Comparison of ENCODE assay signal across 28 mouse cellular contexts in the genomic region with DNA sequence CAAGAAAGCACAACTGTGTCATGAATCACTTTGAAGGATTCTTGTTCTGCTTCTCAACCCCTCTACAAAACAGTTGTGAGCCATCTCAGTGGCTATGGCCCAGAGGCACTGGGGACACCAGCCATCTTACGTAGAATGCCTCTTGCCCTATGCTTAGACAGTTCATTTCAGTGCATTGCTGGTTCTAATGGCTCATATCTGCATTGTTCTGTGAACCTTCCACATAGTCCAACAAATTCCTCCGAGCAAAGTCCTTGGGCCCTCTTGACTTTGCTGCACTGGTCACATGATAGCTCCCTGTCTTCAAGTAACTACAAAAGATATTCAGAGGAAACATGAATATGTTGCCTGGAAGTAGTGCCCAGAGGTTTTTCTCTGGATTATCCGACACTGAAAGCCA. TPM values are rescaled to one million over a fixed set of nuclear protein-coding genes. Genes with fewer than 3 reads are reported as not detected.
"Had no signal": no experiment of that assay in that cellular context is flagged by ENCODE, and none has a peak within 500 bp of the region (broad histone marks: within the 10 kb centered on the region; RNA-seq: fewer than 3 reads in every experiment).

No protein-coding gene starts in this region.

- DNase-seq: gastrocnemius, adult 2 months; gastrocnemius, postnatal 10 days; gastrocnemius, postnatal 25 days; heart, postnatal 10 days; heart, postnatal 4 days; kidney, adult 11 months; kidney, adult 8-10 months; kidney, postnatal 14 days; layer of hippocampus, adult 9-11 months; layer of hippocampus, postnatal 36 days; left cerebral cortex, postnatal 4 days; liver; liver, embryonic 13.5 days had no signal

- H3K9me3 ChIP-seq: heart, embryonic 10.5 days; liver, embryonic 13.5 days; liver, embryonic 15.5 days had no signal

- H3K4me1 ChIP-seq: heart, embryonic 10.5 days; heart, embryonic 12.5 days; hindbrain, embryonic 10.5 days; hindbrain, embryonic 12.5 days; limb, embryonic 12.5 days; liver, embryonic 13.5 days; liver, embryonic 15.5 days had no signal

- H3K4me3 ChIP-seq: gastrocnemius, adult 2 months; heart, embryonic 10.5 days; heart, embryonic 12.5 days; hindbrain, embryonic 10.5 days; hindbrain, embryonic 12.5 days; limb, embryonic 12.5 days; liver, embryonic 13.5 days; liver, embryonic 15.5 days had no signal

- H3K4me2 ChIP-seq: heart, embryonic 12.5 days; hindbrain, embryonic 12.5 days; hindbrain, embryonic 14.5 days; limb, embryonic 12.5 days; liver, embryonic 11.5 days; liver, embryonic 13.5 days; liver, embryonic 15.5 days had no signal

- ATAC-seq: forebrain, embryonic 16.5 days; hindbrain, embryonic 16.5 days; inflammation-experienced regulatory T-cells, adult 6 months had no signal

- H3K9ac ChIP-seq: heart, embryonic 12.5 days; hindbrain, embryonic 12.5 days; hindbrain, embryonic 14.5 days; limb, embryonic 12.5 days; liver, embryonic 13.5 days; liver, embryonic 15.5 days had no signal

- H3K36me3 ChIP-seq: heart, embryonic 10.5 days; heart, embryonic 12.5 days; hindbrain, embryonic 10.5 days; hindbrain, embryonic 12.5 days; limb, embryonic 12.5 days; liver, embryonic 13.5 days; liver, embryonic 15.5 days had no signal

- H3K27ac ChIP-seq: gastrocnemius, adult 2 months; heart, embryonic 10.5 days; hindbrain, embryonic 10.5 days; hindbrain, embryonic 12.5 days; hindbrain, embryonic 14.5 days; kidney, postnatal 0 days; limb, embryonic 12.5 days; liver, embryonic 13.5 days; liver, embryonic 15.5 days had no signal

- H3K27me3 ChIP-seq: hindbrain, embryonic 12.5 days; liver, embryonic 13.5 days; liver, embryonic 15.5 days had no signal

RNA-seq across cellular contexts. Expression of gene Sox21, which starts 36.1 kb away (rescaled TPM):
- total RNA-seq: gastrocnemius, adult 2 months; gastrocnemius, postnatal 10 days; gastrocnemius, postnatal 25 days; granulocyte monocyte progenitor cell, adult 5-6 weeks; heart, adult 8-10 months; heart, postnatal 10 days; heart, postnatal 25 days; heart, postnatal 4 days had no signal
- polyA plus RNA-seq: inflammation-experienced regulatory T-cells, adult 6 months; kidney, postnatal 0 days; liver, embryonic 13.5 days; liver, embryonic 15.5 days had no signal
